In the genomic region with DNA sequence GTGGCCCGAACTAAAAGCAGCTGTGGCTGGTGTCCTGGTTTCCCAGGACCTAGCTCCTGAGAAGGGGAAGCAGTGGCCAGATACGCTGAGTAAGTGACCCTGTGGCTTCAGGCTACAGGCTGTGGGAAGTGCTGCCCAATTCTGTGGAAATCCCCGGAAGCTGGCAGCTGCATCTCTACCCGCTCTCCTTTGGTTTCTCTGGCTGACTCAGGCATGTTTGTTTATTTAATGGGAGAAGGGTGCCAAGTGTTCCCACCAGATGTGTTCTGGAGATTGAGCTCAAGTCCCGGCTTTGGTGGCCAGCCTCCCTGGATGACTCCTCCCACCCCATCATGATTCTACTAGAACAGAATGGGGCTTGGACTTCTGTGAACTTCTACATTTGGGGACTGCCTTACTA, we compare ENCODE assay signal across 8 mouse cellular contexts. TPM values are rescaled to one million over a fixed set of nuclear protein-coding genes. Genes with fewer than 3 reads are reported as not detected.
DNase-seq lines count a peak whose midpoint lies in the region; ATAC-seq and TF ChIP-seq lines count a peak whose summit lies in the region.

No protein-coding gene starts in this region.

- TF ChIP-seq CTCF in midbrain, postnatal 0 days (IDR thresholded peaks at IDR 0.05) = no peak

- peak; percentile 18 for DNase-seq in midbrain, postnatal 0 days (ENCODE audit: low spot score)
- DNase-seq in heart, postnatal 10 days = peak; percentile 56 to 62
- no peak for DNase-seq in liver, embryonic 13.5 days
- no peak for DNase-seq in embryo, embryonic 11 days
- DNase-seq in right cerebral cortex, postnatal 14 days = no peak

- 42% methylated on average over 5 of the region's 5 CpGs for WGBS in midbrain, postnatal 0 days
- WGBS in midbrain, embryonic 13.5 days = 52% methylated on average over 5 of the region's 5 CpGs
- WGBS in embryonic facial prominence, embryonic 12.5 days = 28% methylated on average over 5 of the region's 5 CpGs
- 9% methylated on average over 5 of the region's 5 CpGs for WGBS in liver, embryonic 13.5 days (ENCODE audit: insufficient replicate concordance)
- 13% methylated on average over 5 of the region's 5 CpGs for WGBS in stomach, embryonic 15.5 days

- no peak for ATAC-seq in midbrain, postnatal 0 days (ENCODE audit: low FRiP score)
- no peak for ATAC-seq in midbrain, embryonic 13.5 days
- no peak for ATAC-seq in embryonic facial prominence, embryonic 12.5 days (ENCODE audit: insufficient number of reproducible peaks, insufficient read depth, low FRiP score, low TSS enrichment)
- no peak for ATAC-seq in liver, embryonic 13.5 days (ENCODE audit: low read depth)
- ATAC-seq in stomach, embryonic 15.5 days (ENCODE audit: insufficient read depth, low FRiP score, low read depth) = peak; percentile 32; the same call in 1 of the 2 replicates

- intact Hi-C loops in heart, postnatal 10 days (cut with DNase I) = loop anchor here (1.0 to 2.0 kb wide), 2 partner anchors 15 to 93 kb away; no protein-coding TSS in a partner anchor

- no peaks in the 10 kb centered on the region for H3K9me3 ChIP-seq in midbrain, postnatal 0 days (ENCODE audit: low read length)
- H3K9me3 ChIP-seq in midbrain, embryonic 13.5 days = no peaks in the 10 kb centered on the region
- no peaks in the 10 kb centered on the region for H3K9me3 ChIP-seq in embryonic facial prominence, embryonic 12.5 days
- H3K9me3 ChIP-seq in liver, embryonic 13.5 days (replicated peaks) = no peaks in the 10 kb centered on the region
- H3K9me3 ChIP-seq in stomach, embryonic 15.5 days = no peaks in the 10 kb centered on the region

- H3K9ac ChIP-seq in midbrain, postnatal 0 days (replicated peaks; ENCODE audit: low read length, poor library complexity, severe bottlenecking) = no peak overlapping the region
- H3K9ac ChIP-seq in midbrain, embryonic 13.5 days (replicated peaks) = no peak overlapping the region
- no peak overlapping the region for H3K9ac ChIP-seq in embryonic facial prominence, embryonic 12.5 days
- H3K9ac ChIP-seq in liver, embryonic 13.5 days = no peak overlapping the region
- no peak overlapping the region for H3K9ac ChIP-seq in stomach, embryonic 15.5 days

- no peak overlapping the region for H3K4me3 ChIP-seq in midbrain, postnatal 0 days (ENCODE audit: low read depth, low read length)
- H3K4me3 ChIP-seq in midbrain, embryonic 13.5 days (replicated peaks) = no peak overlapping the region
- no peak overlapping the region for H3K4me3 ChIP-seq in embryonic facial prominence, embryonic 12.5 days
- H3K4me3 ChIP-seq in liver, embryonic 13.5 days (replicated peaks) = no peak overlapping the region
- H3K4me3 ChIP-seq in stomach, embryonic 15.5 days (replicated peaks) = no peak overlapping the region

- no peaks in the 10 kb centered on the region for H3K4me1 ChIP-seq in midbrain, postnatal 0 days (ENCODE audit: insufficient read depth, low read length)
- no peaks in the 10 kb centered on the region for H3K4me1 ChIP-seq in midbrain, embryonic 13.5 days (replicated peaks)
- H3K4me1 ChIP-seq in embryonic facial prominence, embryonic 12.5 days = peaks cover 20% of the 10 kb centered on the region
- H3K4me1 ChIP-seq in liver, embryonic 13.5 days (replicated peaks) = peaks cover 17% of the 10 kb centered on the region
- H3K4me1 ChIP-seq in stomach, embryonic 15.5 days = peaks cover 11% of the 10 kb centered on the region

- H3K4me2 ChIP-seq in midbrain, postnatal 0 days (ENCODE audit: low read depth, low read length, poor library complexity, severe bottlenecking) = no peak overlapping the region
- no peak overlapping the region for H3K4me2 ChIP-seq in midbrain, embryonic 13.5 days (replicated peaks)
- 0 out of 2 replicates have a peak overlapping the region, but pooled peaks have one; percentile 22 for H3K4me2 ChIP-seq in embryonic facial prominence, embryonic 12.5 days (replicated peaks)
- H3K4me2 ChIP-seq in liver, embryonic 13.5 days = peak overlapping the region; percentile 37
- peak overlapping the region; percentile 43 for H3K4me2 ChIP-seq in stomach, embryonic 15.5 days

- H3K27ac ChIP-seq in midbrain, postnatal 0 days (ENCODE audit: low read depth, low read length) = no peak overlapping the region
- no peak overlapping the region for H3K27ac ChIP-seq in midbrain, embryonic 13.5 days
- H3K27ac ChIP-seq in embryonic facial prominence, embryonic 12.5 days = no peak overlapping the region
- no peak overlapping the region; the same call in 1 of the 2 replicates for H3K27ac ChIP-seq in liver, embryonic 13.5 days
- peak overlapping the region; percentile 67 for H3K27ac ChIP-seq in stomach, embryonic 15.5 days

- no peaks in the 10 kb centered on the region for H3K27me3 ChIP-seq in midbrain, postnatal 0 days (ENCODE audit: insufficient read depth, low read length)
- H3K27me3 ChIP-seq in midbrain, embryonic 13.5 days = no peaks in the 10 kb centered on the region
- H3K27me3 ChIP-seq in embryonic facial prominence, embryonic 12.5 days = no peaks in the 10 kb centered on the region
- 0 out of 2 replicates have a peak, but pooled peaks cover 4% of the 10 kb centered on the region for H3K27me3 ChIP-seq in liver, embryonic 13.5 days
- no peaks in the 10 kb centered on the region for H3K27me3 ChIP-seq in stomach, embryonic 15.5 days (replicated peaks)

- H3K36me3 ChIP-seq in midbrain, postnatal 0 days (ENCODE audit: insufficient read depth, low read length) = 0 out of 2 replicates have a peak, but pooled peaks cover 3% of the 10 kb centered on the region
- no peaks in the 10 kb centered on the region for H3K36me3 ChIP-seq in midbrain, embryonic 13.5 days
- H3K36me3 ChIP-seq in embryonic facial prominence, embryonic 12.5 days = no peaks in the 10 kb centered on the region
- H3K36me3 ChIP-seq in liver, embryonic 13.5 days = no peaks in the 10 kb centered on the region
- H3K36me3 ChIP-seq in stomach, embryonic 15.5 days = no peaks in the 10 kb centered on the region

RNA-seq across cellular contexts. Expression of a gene that starts 13.8 kb away (rescaled TPM):
- total RNA-seq in midbrain, postnatal 0 days (2014; rRNA removed) = 5.9 and 7.1 TPM in 2 replicates
- polyA plus RNA-seq in midbrain, postnatal 0 days (2015; fragmentation: Nextera tagmentation; extraction: Ambion mirVana) = 7.9 and 9.4 TPM in 2 replicates
- polyA plus RNA-seq in midbrain, embryonic 13.5 days (2015; fragmentation: Nextera tagmentation; extraction: Ambion mirVana) = 5.7 and 6.4 TPM in 2 replicates
- 10.8 and 12.2 TPM in 2 replicates for polyA plus RNA-seq in embryonic facial prominence, embryonic 12.5 days (2016; fragmentation: Nextera tagmentation; extraction: Ambion mirVana)
- total RNA-seq in heart, postnatal 10 days (2021) = 10 to 100 TPM; 23.2 to 26.9 TPM
- polyA plus RNA-seq in liver, embryonic 13.5 days (2015; fragmentation: Nextera tagmentation; extraction: Ambion mirVana) = 13.5 and 16.4 TPM in 2 replicates
- 62.4 and 64.8 TPM in 2 replicates for polyA plus RNA-seq in stomach, embryonic 15.5 days (2015; fragmentation: Nextera tagmentation; extraction: Ambion mirVana)

Comparison
In these comparisons a context has a peak if more than half of its experiments do, and no peak if none do; other contexts are left out.
1. DNase-seq: peak in midbrain, postnatal 0 days (single experiment) and heart, postnatal 10 days (2 of 2); none in liver, embryonic 13.5 days (single experiment), embryo, embryonic 11 days (single experiment) and right cerebral cortex, postnatal 14 days (single experiment).
2. H3K4me2 ChIP-seq: peak in embryonic facial prominence, embryonic 12.5 days (single experiment), liver, embryonic 13.5 days (single experiment) and stomach, embryonic 15.5 days (single experiment); none in midbrain, postnatal 0 days (single experiment) and midbrain, embryonic 13.5 days (single experiment).